Mouse (Mus musculus) midbrain, embryonic 11.5 days (tissue): Measurements from ENCODE around the gene Slc22a12. TPM values are rescaled to one million over a fixed set of nuclear protein-coding genes. Genes with fewer than 3 reads are reported as not detected.

Experiments used
- ATAC-seq: fragments of 200-750 bp; cut with Nextera tagmentation; 2 replicates; pipeline ENCODE4 v1.8.0; 2017; ENCODE audit warnings: moderate TSS enrichment, moderate library complexity; ENCODE audit not compliant: low FRiP score
- DNase-seq: peaks from one replicate; pipeline ENCODE4 v3.0.0; 2015; ENCODE audit warnings: low spot score; ENCODE audit errors: missing footprints
- H3K27ac ChIP-seq: fragments of 300-500 bp; sonication (generic); 2 replicates; pipeline ENCODE4 v1.5.1; 2014; ENCODE audit warnings: low read depth, low read length
- H3K27me3 ChIP-seq: fragments of 300-500 bp; sonication (generic); 2 replicates; pipeline ENCODE4 v1.6.1; 2014; ENCODE audit warnings: mild to moderate bottlenecking, low read length, moderate library complexity, mixed read lengths; ENCODE audit not compliant: control insufficient read depth, insufficient read depth
- H3K36me3 ChIP-seq: fragments of 300-500 bp; sonication (generic); 2 replicates; pipeline ENCODE4 v1.6.1; 2014; ENCODE audit warnings: mild to moderate bottlenecking, low read length, moderate library complexity, mixed read lengths; ENCODE audit not compliant: control insufficient read depth, insufficient read depth
- H3K4me1 ChIP-seq: fragments of 300-500 bp; sonication (generic); 2 replicates; pipeline ENCODE4 v1.6.1; 2014; ENCODE audit warnings: low read length; ENCODE audit not compliant: control insufficient read depth, insufficient read depth
- H3K4me2 ChIP-seq: fragments of 300-500 bp; sonication (generic); 2 replicates; pipeline ENCODE4 v1.6.1; 2014; ENCODE audit warnings: mild to moderate bottlenecking, moderate library complexity
- H3K4me3 ChIP-seq: fragments of 300-500 bp; sonication (generic); 2 replicates; pipeline ENCODE4 v1.5.1; 2014; ENCODE audit warnings: low read depth, low read length
- H3K9ac ChIP-seq: fragments of 300-500 bp; sonication (generic); 2 replicates; pipeline ENCODE4 v1.6.1; 2014; ENCODE audit warnings: low read length
- H3K9me3 ChIP-seq: fragments of 300-500 bp; sonication (generic); 2 replicates; pipeline ENCODE4 v1.6.1; 2016; ENCODE audit warnings: low read length; ENCODE audit not compliant: control insufficient read depth
- WGBS: fragments of 180-500 bp; shearing (Covaris S2); extraction: QIAGEN DNeasy Blood & Tissue Kit; methylation state at CpG from one replicate; pipeline ENCODE4 v1.1.7; 2014; 5-methylcytosine and 5-hydroxymethylcytosine counted together
- polyA plus RNA-seq: library from polyadenylated mRNA; unstranded; fragments of >200 nt; fragmentation: Nextera tagmentation; extraction: Ambion mirVana; gene quantifications from 2 replicates; pipeline ENCODE4 v1.2.1, GENCODE M21; 2014

The Slc22a12 gene
- polyA plus RNA-seq = not detected in 2 replicates

DNA sequence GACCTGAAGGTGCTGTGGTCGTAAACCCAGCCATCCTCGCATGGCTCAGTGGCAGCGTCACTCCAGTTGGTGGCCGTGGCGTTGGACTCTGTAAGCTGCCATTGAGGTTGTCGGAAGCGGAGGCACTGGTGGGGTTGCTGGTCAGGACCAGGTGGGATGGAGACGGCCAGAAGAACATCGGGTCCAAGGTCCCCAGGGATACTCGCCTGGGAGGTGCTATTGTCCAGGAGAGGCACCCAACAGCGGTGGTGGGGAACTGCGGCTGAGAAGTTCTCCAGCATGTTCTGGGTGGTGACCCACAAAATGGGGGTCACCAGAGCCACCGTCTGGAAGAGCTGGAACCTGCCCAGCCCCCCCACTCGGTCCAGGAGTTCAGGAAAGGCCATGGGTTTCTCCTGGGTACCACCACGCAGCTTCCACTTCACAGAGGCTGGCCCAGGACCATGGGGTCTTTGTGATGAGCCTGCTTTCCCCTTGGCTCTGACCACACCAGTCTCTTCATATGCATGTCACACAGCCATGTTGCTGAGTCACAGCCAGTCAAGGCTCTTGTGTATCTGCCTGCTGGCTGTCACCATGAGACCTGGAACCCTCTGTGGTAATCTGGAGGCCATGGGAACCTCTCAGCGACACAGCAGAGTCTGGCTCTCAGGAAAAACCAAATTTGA, at the start of gene Slc22a12:
TSS of gene Slc22a12 (minus strand) at position 666 of the 668 bp plus-strand sequence.
- no peak within 1 kb of the TSS for H3K9ac ChIP-seq

DNA sequence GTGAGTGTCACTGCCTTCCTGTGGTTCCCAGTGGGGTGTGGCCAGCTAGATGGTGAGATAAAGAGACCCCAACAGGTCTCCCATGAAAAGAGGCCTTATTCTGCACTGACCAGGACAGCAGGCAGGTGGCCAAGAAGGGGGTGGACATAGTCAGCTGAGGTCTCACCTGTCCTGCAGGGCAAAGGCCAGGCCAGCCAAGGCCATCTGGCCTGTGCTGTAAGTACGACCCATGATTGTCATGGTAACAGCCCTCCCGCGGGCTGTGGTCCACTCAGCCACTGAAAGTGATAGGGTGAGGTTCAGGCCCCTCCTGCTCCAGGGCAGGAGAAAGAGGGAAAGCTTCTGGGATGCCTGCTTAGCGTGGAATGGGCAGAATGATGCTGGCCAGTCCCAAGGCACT, 29.2 kb upstream of the Slc22a12 start:
- H3K36me3 ChIP-seq = no peaks in the 10 kb centered on the region
- DNase-seq (no peak), ATAC-seq (no peak)
- H3K9ac ChIP-seq = no peak overlapping the region
- H3K27ac ChIP-seq = no peak overlapping the region
- H3K9me3 ChIP-seq = no peaks in the 10 kb centered on the region
- peaks cover 9% of the 10 kb centered on the region for H3K4me1 ChIP-seq
- H3K4me2 ChIP-seq = no peak overlapping the region
- H3K4me3 ChIP-seq = no peak overlapping the region
- 44% methylated on average over 4 of the region's 4 CpGs for WGBS
- H3K27me3 ChIP-seq = no peaks in the 10 kb centered on the region

More for the DNA sequence above, at the start of gene Slc22a12:
- Histone ChIP-seq H3K4me3 (no peak within 1 kb of the TSS), H3K36me3 (no peaks in the 10 kb centered on the region), H3K9me3 (no peaks in the 10 kb centered on the region), H3K27ac (no peak within 1 kb of the TSS), H3K4me2 (no peak within 1 kb of the TSS), H3K27me3 (no peaks in the 10 kb centered on the region), H3K4me1 (no peaks in the 10 kb centered on the region)
- ATAC-seq (no peak), DNase-seq (no peak)
- WGBS = 90% methylated on average over 16 of the region's 16 CpGs

DNA sequence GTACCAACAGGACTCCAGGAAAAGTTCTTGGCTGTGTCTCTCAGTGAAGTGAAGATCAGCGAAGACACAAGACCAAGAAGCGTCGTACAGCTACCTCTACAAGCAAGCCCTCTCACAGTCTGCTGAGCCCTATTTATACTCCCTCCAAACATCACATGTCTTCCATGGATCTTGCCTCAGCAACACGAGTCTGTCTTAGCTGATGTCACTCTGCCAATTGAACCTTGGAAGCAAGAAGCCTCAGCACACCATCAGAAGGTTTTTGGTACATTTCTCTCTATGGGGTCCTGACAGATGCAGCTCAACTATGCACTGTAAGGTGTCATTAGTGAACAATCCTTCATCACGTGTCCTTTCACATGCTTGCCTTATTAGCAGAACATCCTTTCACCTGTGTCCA, 28.6 kb upstream of the Slc22a12 start:
- Histone ChIP-seq H3K27me3 (no peaks in the 10 kb centered on the region), H3K4me2 (no peak overlapping the region), H3K9ac (no peak overlapping the region), H3K4me1 (peaks cover 7% of the 10 kb centered on the region), H3K27ac (no peak overlapping the region), H3K9me3 (no peaks in the 10 kb centered on the region), H3K36me3 (no peaks in the 10 kb centered on the region), H3K4me3 (no peak overlapping the region)
- 75% methylated on average over 5 of the region's 5 CpGs for WGBS
- peak; percentile 17 for DNase-seq
- ATAC-seq = no peak

DNA sequence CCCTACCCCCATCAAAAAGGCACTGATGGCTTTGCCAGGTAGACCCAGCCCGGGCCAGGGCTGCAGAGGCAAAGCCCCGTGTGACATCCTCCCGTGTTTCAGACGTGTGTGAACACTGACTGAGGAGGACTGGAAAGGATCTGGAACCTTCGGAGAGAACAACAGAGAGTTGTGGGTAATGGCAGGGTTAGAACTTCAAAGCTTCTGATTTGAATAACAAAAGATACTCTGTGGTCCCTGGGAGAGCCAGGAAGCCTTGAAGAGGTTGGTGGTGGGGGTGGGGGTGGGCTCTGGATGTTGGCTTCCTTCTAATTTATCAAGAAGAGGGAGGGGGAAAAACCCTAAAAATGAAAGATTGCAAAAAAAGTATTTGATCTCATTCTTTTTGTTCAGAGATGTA, 26.7 kb upstream of the Slc22a12 start:
- Histone ChIP-seq H3K36me3 (no peaks in the 10 kb centered on the region), H3K27me3 (no peaks in the 10 kb centered on the region), H3K27ac (no peak overlapping the region), H3K9me3 (no peaks in the 10 kb centered on the region), H3K9ac (no peak overlapping the region), H3K4me3 (no peak overlapping the region), H3K4me2 (no peak overlapping the region), H3K4me1 (peaks cover 7% of the 10 kb centered on the region)
- DNase-seq = peak; percentile 82
- ATAC-seq = no peak
- 34% methylated on average over 5 of the region's 5 CpGs for WGBS

DNA sequence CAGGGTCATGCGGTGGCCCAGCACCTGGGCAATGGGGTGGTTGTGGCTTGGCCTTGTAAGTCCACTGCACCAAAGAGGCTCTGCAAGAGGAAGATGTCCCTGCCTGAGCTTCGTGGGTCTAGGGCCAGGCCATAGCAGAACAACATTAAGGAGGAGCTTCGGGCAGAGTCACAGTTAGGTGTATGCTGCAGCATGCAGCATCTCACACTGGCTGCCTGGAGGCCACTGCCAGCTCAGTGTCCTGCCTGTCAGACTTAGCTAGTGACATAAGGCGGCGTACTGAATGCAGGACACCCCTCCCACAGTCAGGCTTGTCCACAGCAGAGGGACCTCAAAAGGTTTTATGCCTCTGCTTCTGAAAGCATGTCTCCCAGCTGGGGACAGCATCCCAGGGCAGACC, 26.2 kb upstream of the Slc22a12 start:
- no peak overlapping the region for H3K4me2 ChIP-seq
- 70% methylated on average over 5 of the region's 5 CpGs for WGBS
- H3K27ac ChIP-seq = no peak overlapping the region
- no peak overlapping the region for H3K9ac ChIP-seq
- no peaks in the 10 kb centered on the region for H3K9me3 ChIP-seq
- H3K27me3 ChIP-seq = no peaks in the 10 kb centered on the region
- peak; percentile 69 for DNase-seq
- H3K4me1 ChIP-seq = peaks cover 7% of the 10 kb centered on the region
- no peaks in the 10 kb centered on the region for H3K36me3 ChIP-seq
- no peak for ATAC-seq
- H3K4me3 ChIP-seq = no peak overlapping the region

DNA sequence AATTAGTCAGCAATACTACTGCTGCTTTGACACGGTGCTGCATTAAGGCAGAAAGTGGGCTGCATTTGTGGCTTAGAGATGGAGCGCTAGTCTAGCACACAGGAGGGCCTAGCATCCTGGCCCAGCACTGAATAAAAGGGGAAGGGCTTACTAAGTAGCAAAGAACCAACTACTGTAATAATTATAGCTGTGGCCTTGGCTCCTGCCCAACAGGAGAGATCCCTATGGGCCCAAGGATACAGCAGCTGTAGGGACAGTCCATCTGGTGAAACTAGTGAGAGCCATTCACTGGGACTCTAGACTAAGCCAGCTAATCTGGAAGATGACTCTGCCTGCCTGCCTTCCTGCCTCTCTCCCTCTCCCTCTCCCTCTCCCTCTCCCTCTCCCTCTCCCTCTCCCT, 23.6 kb upstream of the Slc22a12 start:
- Histone ChIP-seq H3K9me3 (no peaks in the 10 kb centered on the region), H3K27me3 (no peaks in the 10 kb centered on the region), H3K36me3 (no peaks in the 10 kb centered on the region), H3K27ac (no peak overlapping the region), H3K4me2 (no peak overlapping the region), H3K9ac (no peak overlapping the region), H3K4me3 (no peak overlapping the region), H3K4me1 (peaks cover 7% of the 10 kb centered on the region)
- ATAC-seq (no peak), DNase-seq (no peak)
- WGBS = 84% methylated on average over 2 of the region's 2 CpGs

DNA sequence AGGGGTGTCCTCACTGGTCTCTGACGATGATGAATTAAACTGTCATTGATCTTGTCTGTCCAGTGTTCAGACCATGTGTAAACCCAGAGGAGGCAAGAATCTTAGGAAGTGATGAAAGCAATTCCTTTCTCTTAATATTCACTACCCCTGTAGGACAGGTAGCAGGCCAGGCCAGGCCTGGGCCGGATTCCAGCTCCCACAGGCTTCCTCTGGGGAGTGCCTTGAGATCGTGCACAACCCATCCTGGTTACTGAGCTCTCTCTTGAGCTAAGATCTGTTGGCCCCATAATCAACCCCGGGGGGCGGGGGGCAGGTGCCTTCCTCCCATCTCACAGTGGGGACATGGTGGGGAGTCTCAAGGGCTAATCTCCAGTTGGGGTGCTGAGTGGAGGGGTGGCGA, 22.3 kb upstream of the Slc22a12 start:
- H3K4me2 ChIP-seq = no peak overlapping the region
- no peaks in the 10 kb centered on the region for H3K36me3 ChIP-seq
- no peaks in the 10 kb centered on the region for H3K9me3 ChIP-seq
- no peak overlapping the region for H3K4me3 ChIP-seq
- no peak overlapping the region for H3K9ac ChIP-seq
- ATAC-seq (no peak), DNase-seq (no peak)
- 89% methylated on average over 6 of the region's 6 CpGs for WGBS
- no peak overlapping the region for H3K27ac ChIP-seq
- no peaks in the 10 kb centered on the region for H3K27me3 ChIP-seq
- peaks cover 7% of the 10 kb centered on the region for H3K4me1 ChIP-seq

DNA sequence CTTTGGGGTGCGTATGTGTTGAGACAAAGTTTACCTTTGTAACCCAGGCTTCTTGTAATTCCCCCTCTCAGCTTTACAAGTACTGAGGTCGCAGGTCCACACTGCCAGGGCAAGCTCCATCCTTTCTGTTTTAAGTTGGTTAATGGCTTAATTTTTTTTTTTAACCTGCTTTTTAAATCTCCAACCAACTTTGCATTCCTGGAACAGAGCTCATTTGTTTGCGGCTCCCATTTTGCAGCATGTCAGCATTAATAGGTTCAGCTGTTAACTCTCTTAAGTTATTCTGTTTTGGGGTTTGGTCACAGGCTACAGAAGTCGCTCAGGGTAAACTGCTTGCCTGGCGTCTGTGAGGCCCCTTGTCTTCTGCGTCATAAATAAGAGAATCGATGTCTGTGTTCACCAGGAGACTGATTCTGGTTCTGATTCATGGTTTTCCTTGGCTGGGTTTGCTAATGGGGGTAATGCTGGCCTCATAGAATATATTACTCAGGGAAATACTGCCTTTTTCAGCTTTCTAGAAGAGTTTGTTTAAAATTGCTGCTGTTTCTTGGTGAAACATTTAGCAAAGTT, 17.5 kb upstream of the Slc22a12 start:
- Histone ChIP-seq H3K27me3 (no peaks in the 10 kb centered on the region), H3K36me3 (no peaks in the 10 kb centered on the region), H3K4me3 (no peak overlapping the region), H3K4me1 (no peaks in the 10 kb centered on the region), H3K9ac (no peak overlapping the region), H3K4me2 (no peak overlapping the region), H3K9me3 (no peaks in the 10 kb centered on the region), H3K27ac (no peak overlapping the region)
- ATAC-seq (no peak), DNase-seq (no peak)
- WGBS = 83% methylated on average over 7 of the region's 7 CpGs

DNA sequence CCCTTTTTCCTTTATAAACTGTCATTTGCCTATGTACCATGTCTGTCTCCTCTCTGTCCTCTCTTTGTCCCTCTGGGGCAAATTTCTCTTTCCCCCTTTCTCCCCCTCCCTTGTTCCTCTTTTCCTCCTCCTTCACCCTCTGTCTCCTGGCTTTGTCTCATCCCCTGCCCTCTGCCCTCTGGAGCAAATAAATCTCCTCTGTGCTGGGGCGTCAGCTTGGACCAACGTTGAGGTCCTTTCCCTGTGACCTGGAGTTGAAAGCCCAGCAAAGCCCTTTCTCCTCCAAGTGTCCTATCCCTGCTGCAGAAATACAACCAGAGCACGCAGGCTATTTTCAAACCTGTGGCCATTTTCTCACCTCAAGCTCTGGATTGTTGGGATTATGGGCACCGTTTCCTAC, 16.7 kb upstream of the Slc22a12 start:
- Histone ChIP-seq H3K27me3 (no peaks in the 10 kb centered on the region), H3K27ac (no peak overlapping the region), H3K36me3 (no peaks in the 10 kb centered on the region), H3K9ac (no peak overlapping the region), H3K4me2 (no peak overlapping the region), H3K4me1 (no peaks in the 10 kb centered on the region), H3K4me3 (no peak overlapping the region), H3K9me3 (no peaks in the 10 kb centered on the region)
- ATAC-seq (no peak), DNase-seq (no peak)
- WGBS = 47% methylated on average over 4 of the region's 4 CpGs
